ENCODE assay signal across 15 mouse cellular contexts in genomic region chr6:31612560-31613270, GRCm38 (mm10). TPM values are rescaled to one million over a fixed set of nuclear protein-coding genes. Genes with fewer than 3 reads are reported as not detected.
DNase-seq lines count a peak whose midpoint lies in the region; ATAC-seq lines count a peak whose summit lies in the region.
"Had no signal": no experiment of that assay in that cellular context is flagged by ENCODE, and none has a peak within 500 bp of the region (broad histone marks: within the 10 kb centered on the region; RNA-seq: fewer than 3 reads in every experiment).

No protein-coding gene starts in this region.

- peak overlapping the region; percentile 81 for H3K27ac ChIP-seq in heart, embryonic 12.5 days (ENCODE audit: poor library complexity, severe bottlenecking)
- peak overlapping the region; percentile 97 for H3K27ac ChIP-seq in liver, embryonic 13.5 days
- H3K27ac ChIP-seq: embryonic facial prominence, embryonic 13.5 days; forebrain, embryonic 15.5 days; hindbrain, postnatal 0 days had no signal

- intact Hi-C loops in heart, postnatal 36 days (cut with DNase I): loop anchor here (2.0 kb wide), 1 partner anchor 18 kb away; no protein-coding TSS in a partner anchor

- ATAC-seq in heart, embryonic 12.5 days (ENCODE audit: insufficient number of reproducible peaks, low FRiP score): peak; percentile 52
- ATAC-seq in liver, embryonic 13.5 days (ENCODE audit: low read depth): peak; percentile 78
- no peak for ATAC-seq in CD4-positive, CD25-positive, alpha-beta regulatory T cell, adult 4 months
- ATAC-seq: forebrain, embryonic 15.5 days; hindbrain, postnatal 0 days had no signal

- peaks cover 44% of the 10 kb centered on the region for H3K4me1 ChIP-seq in heart, embryonic 12.5 days (replicated peaks)
- H3K4me1 ChIP-seq in liver, embryonic 13.5 days (replicated peaks): peaks cover 82% of the 10 kb centered on the region
- H3K4me1 ChIP-seq: embryonic facial prominence, embryonic 13.5 days; forebrain, embryonic 15.5 days had no signal

- no peaks in the 10 kb centered on the region for H3K27me3 ChIP-seq in heart, embryonic 12.5 days (replicated peaks)
- H3K27me3 ChIP-seq in liver, embryonic 13.5 days: no peaks in the 10 kb centered on the region
- H3K27me3 ChIP-seq: embryonic facial prominence, embryonic 13.5 days; forebrain, embryonic 15.5 days had no signal

- H3K9me3 ChIP-seq in heart, embryonic 12.5 days (replicated peaks): no peaks in the 10 kb centered on the region
- no peaks in the 10 kb centered on the region for H3K9me3 ChIP-seq in liver, embryonic 13.5 days (replicated peaks)
- H3K9me3 ChIP-seq: embryonic facial prominence, embryonic 13.5 days; forebrain, embryonic 15.5 days had no signal

- H3K36me3 ChIP-seq in heart, embryonic 12.5 days: no peaks in the 10 kb centered on the region
- H3K36me3 ChIP-seq in liver, embryonic 13.5 days: no peaks in the 10 kb centered on the region
- H3K36me3 ChIP-seq: embryonic facial prominence, embryonic 13.5 days; forebrain, embryonic 15.5 days had no signal

- H3K4me3 ChIP-seq in heart, embryonic 12.5 days: peak overlapping the region; percentile 14; the same call in 1 of the 2 replicates
- peak overlapping the region; percentile 65 for H3K4me3 ChIP-seq in liver, embryonic 13.5 days (replicated peaks)
- H3K4me3 ChIP-seq: embryonic facial prominence, embryonic 13.5 days; forebrain, embryonic 15.5 days had no signal

- no peak overlapping the region for H3K9ac ChIP-seq in heart, embryonic 12.5 days
- peak overlapping the region; percentile 89 for H3K9ac ChIP-seq in liver, embryonic 13.5 days
- H3K9ac ChIP-seq: embryonic facial prominence, embryonic 13.5 days; forebrain, embryonic 15.5 days had no signal

- peak overlapping the region; percentile 42 for H3K4me2 ChIP-seq in heart, embryonic 12.5 days
- peak overlapping the region; percentile 76 for H3K4me2 ChIP-seq in liver, embryonic 13.5 days
- H3K4me2 ChIP-seq: embryonic facial prominence, embryonic 13.5 days; forebrain, embryonic 15.5 days had no signal

- 25% methylated on average over 17 of the region's 17 CpGs for WGBS in heart, embryonic 12.5 days
- 11% methylated on average over 17 of the region's 17 CpGs for WGBS in liver, embryonic 13.5 days (ENCODE audit: insufficient replicate concordance)

- DNase-seq in heart, postnatal 36 days: no peak
- DNase-seq in 416B (ENCODE audit: low read depth): peak; percentile 53
- DNase-seq in c-Kit-positive CD71-positive TER-119-negative erythroid progenitor cells, embryonic 14.5 days (ENCODE audit: low read depth): peak; percentile 88
- peak; percentile 80 for DNase-seq in liver, embryonic 13.5 days
- DNase-seq in frontal cortex, adult 2 months (ENCODE audit: extremely low spot score in 1 of 2, low spot score in 1 of 2): no peak
- no peak for DNase-seq in B cell, adult 2 months
- DNase-seq: adrenal gland, adult 8-10 months; cerebellum, adult 11-12 months; layer of hippocampus, adult 9-11 months; thymus, postnatal 14 days had no signal

RNA-seq across cellular contexts. Expression of gene Podxl, which starts 48.9 kb away (rescaled TPM):
- 27.9 and 29.2 TPM in 2 replicates for polyA plus RNA-seq in heart, embryonic 12.5 days (2016; fragmentation: Nextera tagmentation; extraction: Ambion mirVana)
- total RNA-seq in heart, postnatal 36 days (2021): 10 to 100 TPM; 71.9 to 90.8 TPM
- polyA plus RNA-seq in liver, embryonic 13.5 days (2015; fragmentation: Nextera tagmentation; extraction: Ambion mirVana): 10.9 and 13.5 TPM in 2 replicates
- polyA plus RNA-seq in CD4-positive, CD25-positive, alpha-beta regulatory T cell, adult 4 months (2017; shearing (Covaris generic)): not detected
- polyA plus RNA-seq in frontal cortex, adult 2 months (2012; rRNA removed): 17.7 and 18.4 TPM in 2 replicates

Comparison
In these comparisons a context has a peak if more than half of its experiments do, and no peak if none do; other contexts are left out.
1. DNase-seq: peak in 416B (single experiment), c-Kit-positive CD71-positive TER-119-negative erythroid progenitor cells, embryonic 14.5 days (single experiment) and liver, embryonic 13.5 days (single experiment); none in heart, postnatal 36 days (0 of 2), frontal cortex, adult 2 months (0 of 2) and B cell, adult 2 months (0 of 2).
2. RNA of gene Podxl, which starts 48.9 kb away (polyA plus RNA-seq): 27.9 to 29.2 TPM in heart, embryonic 12.5 days, 17.7 to 18.4 TPM in frontal cortex, adult 2 months and 10.9 to 13.5 TPM in liver, embryonic 13.5 days; not detected in CD4-positive, CD25-positive, alpha-beta regulatory T cell, adult 4 months; every median in the first group is over 10 times any median in the second.